Mouse (Mus musculus): Measurements from ENCODE around the gene Asic4. TPM values are rescaled to one million over a fixed set of nuclear protein-coding genes. Genes with fewer than 3 reads are reported as not detected.

Gene Asic4
- polyA plus RNA-seq (2012; rRNA removed) = 0.01 and 0.03 TPM in 2 replicates

GRCm38 (mm10) chr1:75450314-75451005, at the start of gene Asic4:
Gene Asic4, plus strand, starts transcription at chr1:75450436.

DNA sequence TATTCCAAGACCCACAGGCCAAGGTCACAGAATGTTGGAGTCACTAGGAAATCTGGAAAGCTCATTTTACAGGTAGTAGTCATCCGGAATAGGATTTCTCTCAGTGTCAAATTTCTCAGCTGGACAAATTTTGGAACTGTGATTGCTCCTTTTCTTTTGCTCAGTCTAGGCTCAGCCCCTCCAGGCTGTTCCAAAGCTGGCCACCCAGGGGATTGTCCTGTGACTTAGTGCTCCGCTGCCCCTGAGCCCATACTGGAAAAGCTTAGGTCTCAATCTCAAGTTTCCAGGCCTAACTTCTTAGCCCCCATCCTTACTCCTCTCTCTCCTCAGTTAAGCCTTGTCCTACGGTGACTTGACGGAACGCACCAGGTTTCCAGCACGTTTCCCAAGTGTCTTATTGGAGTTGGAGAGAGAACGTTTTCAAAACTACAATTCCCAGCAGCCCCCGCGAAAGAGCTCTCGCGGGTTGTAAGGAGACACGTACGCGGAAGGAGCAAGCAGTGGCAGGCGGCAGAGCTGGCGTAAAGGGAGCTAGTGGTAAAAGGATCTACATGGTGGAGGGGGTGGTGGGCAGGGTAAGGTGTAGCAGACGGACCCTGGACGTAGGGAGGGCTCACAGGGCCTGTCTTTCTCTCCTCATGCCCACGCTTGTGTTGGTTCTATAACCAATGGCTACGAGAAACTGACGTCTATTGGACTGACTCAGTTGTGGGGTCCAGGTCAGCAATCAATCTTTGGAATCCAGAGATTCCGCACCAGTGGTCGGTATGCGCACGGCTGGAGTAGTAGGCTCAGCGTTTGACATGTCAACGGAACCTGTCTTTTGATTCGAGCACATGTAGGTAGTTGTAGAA, 14.5 kb upstream of the Asic4 start, which contains the start of gene Gmppa:
TSS of gene Gmppa (plus strand) at position 456 of the 854 bp plus-strand sequence.

GRCm38 (mm10) chr1:75478916-75479634, 28.8 kb downstream of the Asic4 start, which contains the start of the genes Chpf and Tmem198:
Gene Chpf, minus strand, starts transcription at chr1:75479307.
Gene Tmem198, plus strand, starts transcription at chr1:75479532.

DNA sequence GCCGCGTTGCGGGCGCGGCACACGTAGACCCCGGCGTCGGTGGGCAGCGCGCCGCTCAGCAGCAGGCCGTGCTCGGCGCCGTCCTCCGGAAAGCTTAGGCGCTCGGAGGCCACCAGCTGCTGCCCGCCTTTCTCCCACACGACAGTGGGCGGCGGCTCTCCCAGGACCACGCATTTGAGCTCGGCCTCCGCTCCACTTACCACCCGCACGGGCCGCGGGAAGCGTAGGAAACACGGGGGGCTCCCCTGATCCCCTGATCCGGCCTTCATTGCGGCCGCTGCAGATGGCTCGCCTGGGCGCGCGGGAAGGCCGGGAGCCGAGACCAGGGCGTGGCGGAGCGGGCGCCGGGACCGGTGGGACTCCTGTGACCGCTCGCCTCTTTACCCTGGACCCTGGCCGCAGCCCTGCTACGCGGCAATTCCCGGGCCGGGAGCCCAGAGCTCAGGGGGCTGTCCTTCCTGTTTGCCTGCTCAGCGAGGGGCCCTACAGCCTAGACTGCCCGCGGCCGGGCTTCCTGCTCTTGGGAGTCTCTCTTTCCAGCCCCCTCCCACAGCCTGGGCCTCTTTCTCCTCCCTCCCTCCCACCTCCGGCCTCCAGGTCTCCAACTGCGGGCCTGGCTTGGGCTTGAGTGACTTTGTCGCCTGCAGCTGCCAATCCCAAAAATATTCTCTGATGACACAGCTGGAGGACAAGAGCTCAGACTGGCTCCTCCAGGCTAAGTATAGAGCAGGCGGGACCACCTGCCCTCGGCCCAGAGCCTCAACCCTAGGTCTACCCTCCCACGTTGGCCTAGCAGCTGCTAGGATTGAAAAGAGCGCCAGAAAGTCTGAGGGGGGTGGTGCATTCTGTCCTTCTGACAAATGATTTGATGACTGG, 56.0 kb downstream of the Asic4 start, which contains the start of gene Obsl1:
TSS of gene Obsl1 (minus strand) at position 497 of the 876 bp plus-strand sequence.

GRCm38 (mm10) chr1:75507006-75507405, 56.8 kb downstream of the Asic4 start, which contains the start of gene Inha:
Gene Inha, plus strand, starts transcription at chr1:75507077.

DNA sequence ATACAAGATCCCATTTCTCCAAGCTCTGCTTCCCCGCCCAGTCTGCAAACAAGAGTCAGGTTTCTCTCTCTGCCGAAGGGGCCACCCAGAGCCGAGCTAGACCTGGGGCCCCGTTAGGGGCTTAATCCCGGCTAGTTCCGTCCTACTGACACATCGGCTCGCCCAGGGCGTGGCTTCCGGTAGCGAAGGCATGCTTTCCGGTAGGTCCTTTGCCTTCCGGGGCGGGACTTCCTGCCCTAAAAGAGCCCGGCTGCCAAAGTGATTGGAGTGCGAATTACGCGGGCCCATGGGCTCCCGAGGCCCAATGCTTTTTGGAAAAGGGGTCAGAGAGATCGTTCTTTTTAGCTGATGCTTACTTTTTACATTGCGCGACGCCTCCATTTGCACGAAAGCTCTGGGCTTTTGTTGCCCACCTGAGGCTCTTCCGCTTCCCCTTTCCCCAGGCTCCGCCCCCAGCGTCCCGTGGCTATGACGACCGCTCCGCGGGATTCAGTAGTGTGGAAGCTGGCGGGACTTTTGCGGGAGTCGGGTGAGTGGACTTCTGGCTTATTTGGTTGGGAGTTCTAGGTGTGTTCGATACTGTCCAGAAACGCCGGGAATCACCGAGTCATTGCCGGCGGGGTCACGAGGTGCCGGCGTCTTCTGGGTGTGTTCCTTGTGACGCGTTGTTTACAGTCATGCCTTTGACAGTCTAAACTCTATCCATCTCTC, 71.2 kb downstream of the Asic4 start, which contains the start of gene Stk11ip:
TSS of gene Stk11ip (plus strand) at position 209 of the 711 bp plus-strand sequence.

Other genes with a start within 250 kb of the Asic4 start
- 4.7 and 4.9 TPM in 2 replicates for gene Glb1l, start 239.6 kb upstream of the Asic4 start, polyA plus RNA-seq (2012; rRNA removed)
- gene Stk16, start 239.6 kb upstream of the Asic4 start, polyA plus RNA-seq (2012; rRNA removed) = 104 and 122 TPM in 2 replicates
- gene Tuba4a, start 230.6 kb upstream of the Asic4 start, polyA plus RNA-seq (2012; rRNA removed) = 103 and 117 TPM in 2 replicates
- gene A630095N17Rik, start 218.3 kb upstream of the Asic4 start, polyA plus RNA-seq (2012; rRNA removed) = not detected in 2 replicates
- gene Dnajb2, start 214.0 kb upstream of the Asic4 start, polyA plus RNA-seq (2012; rRNA removed) = 20.3 and 23.9 TPM in 2 replicates
- gene Ptprn, start 185.9 kb upstream of the Asic4 start, polyA plus RNA-seq (2012; rRNA removed) = 0.10 TPM in 2 replicates
- gene Resp18, start 172.0 kb upstream of the Asic4 start, polyA plus RNA-seq (2012; rRNA removed) = not detected in 2 replicates
- 61.8 and 63.4 TPM in 2 replicates for gene Dnpep, start 132.4 kb upstream of the Asic4 start, polyA plus RNA-seq (2012; rRNA removed)
- gene Des, start 90.1 kb upstream of the Asic4 start, polyA plus RNA-seq (2012; rRNA removed) = 2.0 and 2.2 TPM in 2 replicates
- 4.9 and 6.9 TPM in 2 replicates for gene Speg, start 75.1 kb upstream of the Asic4 start, polyA plus RNA-seq (2012; rRNA removed)
- 38.7 and 42.0 TPM in 2 replicates for gene Gmppa, start 14.5 kb upstream of the Asic4 start, polyA plus RNA-seq (2012; rRNA removed)
- gene Chpf, start 28.9 kb downstream of the Asic4 start, polyA plus RNA-seq (2012; rRNA removed) = 3.7 and 4.1 TPM in 2 replicates
- 0.10 TPM in 2 replicates for gene Tmem198, start 29.1 kb downstream of the Asic4 start, polyA plus RNA-seq (2012; rRNA removed)
- gene Obsl1, start 56.0 kb downstream of the Asic4 start, polyA plus RNA-seq (2012; rRNA removed) = 10.4 and 12.4 TPM in 2 replicates
- gene Inha, start 56.6 kb downstream of the Asic4 start, polyA plus RNA-seq (2012; rRNA removed) = 1.8 and 2.0 TPM in 2 replicates
- 4.9 and 5.3 TPM in 2 replicates for gene Stk11ip, start 71.1 kb downstream of the Asic4 start, polyA plus RNA-seq (2012; rRNA removed)
- gene Slc4a3, start 95.8 kb downstream of the Asic4 start, polyA plus RNA-seq (2012; rRNA removed) = 1.9 TPM in 2 replicates

All from liver, embryonic 18 days (tissue).